Mouse (Mus musculus) hindbrain, postnatal 0 days (tissue): ENCODE data around the gene Aldh1a2. TPM values are rescaled to one million over a fixed set of nuclear protein-coding genes. Genes with fewer than 3 reads are reported as not detected.

Experiments
- ATAC-seq: fragments of 200-750 bp; cut with Nextera tagmentation; 2 replicates; pipeline ENCODE4 v1.8.0; 2017; ENCODE audit warnings: mild to moderate bottlenecking, moderate TSS enrichment, moderate library complexity
- DNase-seq: peaks from one replicate; pipeline ENCODE4 v3.0.0-alpha.2; 2015; ENCODE audit warnings: low spot score
- H3K27ac ChIP-seq: fragments of 300-500 bp; sonication (generic); 2 replicates; pipeline ENCODE4 v1.5.1; 2014; ENCODE audit warnings: mild to moderate bottlenecking
- H3K27me3 ChIP-seq: fragments of 300-500 bp; sonication (generic); 2 replicates; pipeline ENCODE4 v1.6.1; 2014; ENCODE audit warnings: low read length, mixed read lengths; ENCODE audit not compliant: insufficient read depth
- H3K36me3 ChIP-seq: fragments of 300-500 bp; sonication (generic); 2 replicates; pipeline ENCODE4 v1.6.1; 2014; ENCODE audit warnings: low read length, mixed read lengths; ENCODE audit not compliant: insufficient read depth
- H3K4me1 ChIP-seq: fragments of 300-500 bp; sonication (generic); 2 replicates; pipeline ENCODE4 v1.6.1; 2014; ENCODE audit warnings: antibody characterized with exemption, low read length, mixed read lengths; ENCODE audit not compliant: insufficient read depth
- H3K4me2 ChIP-seq: fragments of 300-500 bp; sonication (generic); 2 replicates; pipeline ENCODE4 v1.6.1; 2014; ENCODE audit warnings: low read depth, mild to moderate bottlenecking, low read length, moderate library complexity, mixed read lengths
- H3K4me3 ChIP-seq: fragments of 300-500 bp; sonication (generic); 2 replicates; pipeline ENCODE4 v1.5.1; 2014; ENCODE audit warnings: low read length
- H3K9ac ChIP-seq: fragments of 300-500 bp; sonication (generic); replicated peaks from 2 replicates; pipeline ENCODE4 v1.6.1; 2014; ENCODE audit warnings: mild to moderate bottlenecking, low read length, moderate library complexity, mixed read lengths
- H3K9me3 ChIP-seq: fragments of 300-500 bp; sonication (generic); 2 replicates; pipeline ENCODE4 v1.6.1; 2016; ENCODE audit warnings: low read length, mixed read lengths
- CTCF ChIP-seq: IDR thresholded peaks from 2 replicates; pipeline ENCODE4 v1.5.1; 2016; ENCODE audit warnings: antibody characterized with exemption, control low read depth, low read depth
- WGBS: fragments of 180-500 bp; shearing (Covaris S2); extraction: QIAGEN DNeasy Blood & Tissue Kit; methylation state at CpG from one replicate; pipeline ENCODE4 v1.1.7; 2014; 5-methylcytosine and 5-hydroxymethylcytosine counted together
- polyA plus RNA-seq: library from polyadenylated mRNA; unstranded; fragments of >200 nt; fragmentation: Nextera tagmentation; extraction: Ambion mirVana; gene quantifications from 2 replicates; pipeline ENCODE4 v1.2.1, GENCODE M21; 2015
- total RNA-seq: library from RNA; depleted of rRNA; stranded (reverse); fragments of >200 nt; gene quantifications from 2 replicates; pipeline ENCODE4 v1.2.3, GENCODE M21; 2014

Aldh1a2 gene
- total and polyA plus RNA-seq, 2 experiments from 2014 or later, result 20.4 to 31.4 TPM

DNA sequence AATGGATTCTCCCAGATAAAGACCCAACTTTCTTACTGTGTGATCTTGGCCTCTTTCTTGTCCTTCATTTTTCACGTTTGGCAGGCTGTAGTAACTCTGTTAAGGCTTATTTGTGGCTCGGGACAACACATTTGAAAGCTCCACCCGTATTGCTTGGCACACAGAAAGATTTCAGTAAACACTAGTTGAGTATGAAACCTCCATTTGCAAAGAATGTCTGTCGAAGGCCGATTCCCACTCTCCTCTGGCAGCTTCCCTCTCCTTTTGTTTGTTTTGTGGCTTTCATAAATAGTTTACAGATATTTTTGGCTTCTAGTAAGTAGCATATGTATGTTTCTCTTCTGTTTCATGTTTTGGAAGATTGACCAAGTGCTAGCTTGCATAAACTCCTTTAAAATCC is 54.1 kb downstream of the Aldh1a2 start:
- no peak overlapping the region for H3K4me2 ChIP-seq
- 73% methylated on average over 5 of the region's 5 CpGs for WGBS
- H3K4me3 ChIP-seq, result no peak overlapping the region
- no peaks in the 10 kb centered on the region for H3K9me3 ChIP-seq
- no peak overlapping the region for H3K27ac ChIP-seq
- DNase-seq (no peak), ATAC-seq (no peak)
- no peaks in the 10 kb centered on the region for H3K27me3 ChIP-seq
- no peak for TF ChIP-seq CTCF
- no peak overlapping the region for H3K9ac ChIP-seq
- H3K36me3 ChIP-seq, result no peaks in the 10 kb centered on the region
- H3K4me1 ChIP-seq, result no peaks in the 10 kb centered on the region

DNA sequence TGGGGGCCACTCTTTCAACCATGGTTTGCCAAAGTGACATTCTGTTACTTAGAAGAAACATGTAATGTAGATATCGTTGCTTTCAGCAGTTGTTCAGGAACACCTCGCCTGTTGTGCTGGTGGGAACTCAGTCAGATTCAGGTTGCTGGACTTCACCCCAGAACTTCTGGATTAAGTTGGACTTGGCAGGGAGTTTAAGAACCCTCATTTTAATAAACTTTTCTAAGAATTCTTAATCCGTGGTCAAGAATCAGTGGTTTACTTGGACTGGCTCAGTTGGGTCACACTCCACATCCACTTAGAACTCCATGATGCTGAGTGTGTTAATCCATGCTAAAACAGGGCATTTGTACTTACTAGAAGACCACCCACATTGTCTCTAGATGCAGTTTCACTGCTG is 54.6 kb downstream of the Aldh1a2 start:
- Histone ChIP-seq H3K9me3 (no peaks in the 10 kb centered on the region), H3K27me3 (no peaks in the 10 kb centered on the region), H3K4me2 (no peak overlapping the region), H3K4me1 (no peaks in the 10 kb centered on the region), H3K4me3 (no peak overlapping the region), H3K27ac (no peak overlapping the region), H3K9ac (no peak overlapping the region), H3K36me3 (no peaks in the 10 kb centered on the region)
- TF ChIP-seq CTCF, result no peak
- no peak for DNase-seq
- ATAC-seq, result no peak
- 80% methylated on average over 3 of the region's 3 CpGs for WGBS

GRCm38 (mm10) chr9:71276149-71276721 is 60.6 kb downstream of the Aldh1a2 start:
- H3K9ac ChIP-seq, result no peak overlapping the region
- H3K27me3 ChIP-seq, result no peaks in the 10 kb centered on the region
- peak overlapping the region; percentile 51; the same call in 1 of the 2 replicates for H3K27ac ChIP-seq
- 0 out of 2 replicates have a peak, but pooled peaks have one; percentile 27 for ATAC-seq
- DNase-seq, result peak; percentile 48
- H3K9me3 ChIP-seq, result no peaks in the 10 kb centered on the region
- TF ChIP-seq CTCF, result no peak
- H3K36me3 ChIP-seq, result no peaks in the 10 kb centered on the region
- no peaks in the 10 kb centered on the region for H3K4me1 ChIP-seq
- WGBS, result 46% methylated on average over 14 of the region's 14 CpGs
- H3K4me3 ChIP-seq, result no peak overlapping the region
- peak overlapping the region; percentile 21; the same call in 1 of the 2 replicates for H3K4me2 ChIP-seq

GRCm38 (mm10) chr9:71278741-71279140 is 63.2 kb downstream of the Aldh1a2 start:
- Histone ChIP-seq H3K4me3 (no peak overlapping the region), H3K4me1 (no peaks in the 10 kb centered on the region), H3K27ac (no peak overlapping the region), H3K9me3 (no peaks in the 10 kb centered on the region), H3K36me3 (no peaks in the 10 kb centered on the region), H3K9ac (no peak overlapping the region), H3K27me3 (no peaks in the 10 kb centered on the region), H3K4me2 (no peak overlapping the region)
- no peak for TF ChIP-seq CTCF
- WGBS, result 90% methylated on average over 4 of the region's 4 CpGs
- ATAC-seq, result no peak
- no peak for DNase-seq

DNA sequence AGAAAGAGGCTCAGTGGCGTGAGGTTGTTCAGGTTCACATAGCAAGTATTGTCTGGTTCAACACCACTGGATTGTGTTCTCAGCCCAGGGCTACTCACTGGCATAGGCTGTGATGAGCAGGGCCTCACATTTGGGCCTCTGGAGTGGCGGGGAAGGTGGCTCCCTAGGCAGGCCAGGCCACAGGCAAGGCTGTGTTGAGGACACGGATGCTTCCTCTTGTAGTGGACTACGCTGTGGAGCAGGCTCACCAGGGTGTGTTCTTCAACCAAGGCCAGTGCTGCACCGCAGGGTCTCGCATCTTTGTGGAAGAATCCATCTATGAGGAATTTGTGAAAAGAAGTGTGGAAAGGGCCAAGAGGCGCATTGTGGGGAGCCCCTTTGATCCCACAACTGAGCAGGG is 67.6 kb downstream of the Aldh1a2 start:
- Histone ChIP-seq H3K27ac (no peak overlapping the region), H3K9ac (no peak overlapping the region), H3K27me3 (no peaks in the 10 kb centered on the region), H3K4me2 (no peak overlapping the region), H3K4me3 (no peak overlapping the region), H3K9me3 (no peaks in the 10 kb centered on the region), H3K36me3 (no peaks in the 10 kb centered on the region), H3K4me1 (no peaks in the 10 kb centered on the region)
- ATAC-seq (no peak), DNase-seq (no peak)
- 85% methylated on average over 7 of the region's 7 CpGs for WGBS
- TF ChIP-seq CTCF, result no peak

- no peak overlapping the region for H3K4me2 ChIP-seq
- H3K9ac ChIP-seq, result no peak overlapping the region
- no peak overlapping the region for H3K4me3 ChIP-seq
- H3K27ac ChIP-seq, result no peak overlapping the region
- no peaks in the 10 kb centered on the region for H3K4me1 ChIP-seq
- DNase-seq (no peak), ATAC-seq (no peak)
- TF ChIP-seq CTCF, result no peak
- 97% methylated on average over 3 of the region's 3 CpGs for WGBS
- H3K27me3 ChIP-seq, result no peaks in the 10 kb centered on the region
- H3K36me3 ChIP-seq, result no peaks in the 10 kb centered on the region
- H3K9me3 ChIP-seq, result no peaks in the 10 kb centered on the region
These were observed 69.6 kb downstream of the Aldh1a2 start for GRCm38 (mm10) chr9:71285231-71285630.

- Histone ChIP-seq H3K9me3 (no peaks in the 10 kb centered on the region), H3K27me3 (no peaks in the 10 kb centered on the region), H3K27ac (no peak overlapping the region), H3K4me3 (no peak overlapping the region), H3K4me1 (no peaks in the 10 kb centered on the region), H3K4me2 (no peak overlapping the region), H3K36me3 (no peaks in the 10 kb centered on the region), H3K9ac (no peak overlapping the region)
- TF ChIP-seq CTCF, result no peak
- ATAC-seq, result no peak
- WGBS, result 92% methylated on average over 9 of the region's 9 CpGs
- no peak for DNase-seq
These were observed 70.8 kb downstream of the Aldh1a2 start for GRCm38 (mm10) chr9:71286420-71286819.
